Mouse (Mus musculus): ENCODE data around the gene Fam155a.

DNA sequence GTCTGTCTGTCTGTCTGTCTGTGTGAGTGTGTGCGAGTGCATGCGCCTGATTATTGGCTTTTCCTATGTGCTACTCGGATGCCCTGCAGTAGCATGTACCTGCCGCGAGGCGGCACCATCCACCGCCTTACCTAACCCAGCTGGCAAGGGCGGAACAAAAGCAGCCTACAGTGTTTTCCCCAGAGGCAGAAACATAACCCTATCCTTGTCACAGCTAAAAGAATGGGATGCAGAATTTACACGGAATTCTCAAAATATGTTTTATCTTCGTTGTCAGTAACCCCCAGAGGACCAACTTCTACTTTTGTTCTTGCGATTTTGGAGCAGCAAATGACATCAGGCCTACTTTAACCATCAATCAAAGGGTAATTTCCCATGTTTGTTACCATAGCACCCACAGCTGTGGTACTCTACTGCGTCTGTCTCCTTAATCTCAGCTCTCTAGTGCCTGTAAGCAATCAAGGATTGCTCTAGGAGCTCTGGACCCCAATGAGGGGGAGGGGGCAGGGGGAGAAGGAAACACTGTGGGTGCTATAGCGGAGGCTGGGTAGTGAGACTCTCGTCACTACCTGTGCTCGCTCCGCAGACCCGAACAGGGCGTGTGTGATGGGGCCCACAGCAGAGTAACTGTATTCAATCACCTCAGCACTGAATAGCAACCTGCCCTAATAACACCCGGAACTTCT lies 543.0 kb downstream of the Fam155a start:
- TF ChIP-seq POLR2A (IDR thresholded peaks at IDR 0.05; ENCODE audit: low read depth, low read length) (no peak), CTCF (IDR thresholded peaks at IDR 0.05; ENCODE audit: extremely low read depth, insufficient read length, insufficient replicate concordance, low read depth, low read length) (peak; percentile 78; the same call in 1 of the 2 replicates)
